Mouse (Mus musculus) lung, adult 2 months (tissue): Measurements from ENCODE around the gene Pls1.

Source experiments
- CTCF ChIP-seq: fragments of 200-500 bp; IDR thresholded peaks from 2 replicates; pipeline ENCODE4 v1.5.1; 2011; ENCODE audit warnings: mild to moderate bottlenecking, low read length, control low read depth; ENCODE audit not compliant: insufficient read depth
- POLR2A ChIP-seq: fragments of 200-500 bp; IDR thresholded peaks from 2 replicates; pipeline ENCODE4 v1.6.1; 2011; ENCODE audit warnings: low read depth, mild to moderate bottlenecking, control low read depth, low read length, borderline replicate concordance; ENCODE audit errors: extremely low read depth

- TF ChIP-seq CTCF (no peak), POLR2A (no peak)
Measured at GRCm38 (mm10) chr9:95750746-95751145, 94.4 kb downstream of the Pls1 start.
